Mouse (Mus musculus): ENCODE measurements around the gene Apoe. TPM values are rescaled to one million over a fixed set of nuclear protein-coding genes. Genes with fewer than 3 reads are reported as not detected.

Apoe gene
- 7,501 and 8,830 TPM in 2 replicates for polyA plus RNA-seq (2021; fragmentation: Nextera tagmentation)
- long read RNA-seq, experiment 1, transcript Apoe-210 (3 exons, 514 nt), result minor isoform, 28 of 8,507 reads
- long read RNA-seq, experiment 1, transcript Apoe-205 (3 exons, 1,221 nt), result minor isoform, 163 of 8,507 reads
- long read RNA-seq, experiment 1, transcript Apoe-206 (4 exons, 1,408 nt), result major isoform, 8,226 of 8,507 reads
- long read RNA-seq, experiment 1, partial matches to known transcripts, result 17 of 8,507 reads
- long read RNA-seq, experiment 1, other reads (novel, unspliced or antisense), result 68 of 8,507 reads
- long read RNA-seq, experiment 2, transcript Apoe-204 (5 exons, 817 nt), result minor isoform, 7 of 7,826 reads
- long read RNA-seq, experiment 2, transcript Apoe-205 (3 exons, 1,221 nt), result minor isoform, 293 of 7,826 reads
- long read RNA-seq, experiment 2, transcript Apoe-210 (3 exons, 514 nt), result minor isoform, 8 of 7,826 reads
- long read RNA-seq, experiment 2, transcript Apoe-206 (4 exons, 1,408 nt), result major isoform, 7,178 of 7,826 reads
- long read RNA-seq, experiment 2, partial matches to known transcripts, result 74 of 7,826 reads
- long read RNA-seq, experiment 2, other reads (novel, unspliced or antisense), result 264 of 7,826 reads

GRCm38 (mm10) chr7:19698907-19699826 is at the start of gene Apoe:
Gene Apoe, minus strand, starts transcription at chr7:19699188.

DNA sequence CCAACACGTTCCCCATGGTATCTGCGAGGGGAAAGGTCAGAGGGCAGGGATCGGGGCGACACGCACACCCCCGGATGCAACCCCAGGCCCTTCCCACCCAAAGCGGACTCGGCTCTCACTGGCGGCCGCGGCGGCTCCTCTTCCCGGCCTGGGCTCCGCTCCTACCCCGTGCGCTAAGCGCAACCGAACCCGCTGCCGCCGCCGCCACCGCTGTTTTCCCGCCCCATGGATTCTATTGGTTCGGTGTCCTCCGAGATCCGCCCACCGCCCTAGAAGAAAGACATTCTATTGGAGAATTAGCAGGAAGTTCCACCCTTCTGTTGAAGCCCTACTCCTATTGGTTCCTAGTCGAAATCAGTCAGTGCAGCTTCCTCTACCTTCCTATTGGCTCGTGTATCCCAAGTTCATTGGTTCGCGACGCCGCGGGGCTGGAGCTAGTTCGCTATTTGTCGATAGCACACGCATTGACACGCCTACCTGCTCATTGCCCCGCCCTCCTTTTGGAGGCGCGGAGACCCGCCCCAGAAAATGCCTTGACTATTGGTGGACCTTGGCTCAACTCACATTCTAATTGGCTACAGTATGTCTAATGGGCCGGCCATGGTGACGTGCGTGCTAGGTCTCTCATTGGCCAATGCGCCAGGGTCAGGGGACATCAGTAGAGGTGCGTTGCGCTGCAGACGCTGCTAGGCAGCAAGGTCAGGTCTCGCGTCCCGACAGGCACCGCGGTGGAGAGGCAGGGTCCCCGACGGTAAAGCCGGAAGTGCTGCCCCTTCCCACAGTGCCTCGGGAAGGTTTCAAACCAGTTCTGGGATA is 16.5 kb upstream of the Apoe start, which contains the start of gene Tomm40:
Gene Tomm40, minus strand, starts transcription at position 200 of the 816 bp plus-strand sequence.

DNA sequence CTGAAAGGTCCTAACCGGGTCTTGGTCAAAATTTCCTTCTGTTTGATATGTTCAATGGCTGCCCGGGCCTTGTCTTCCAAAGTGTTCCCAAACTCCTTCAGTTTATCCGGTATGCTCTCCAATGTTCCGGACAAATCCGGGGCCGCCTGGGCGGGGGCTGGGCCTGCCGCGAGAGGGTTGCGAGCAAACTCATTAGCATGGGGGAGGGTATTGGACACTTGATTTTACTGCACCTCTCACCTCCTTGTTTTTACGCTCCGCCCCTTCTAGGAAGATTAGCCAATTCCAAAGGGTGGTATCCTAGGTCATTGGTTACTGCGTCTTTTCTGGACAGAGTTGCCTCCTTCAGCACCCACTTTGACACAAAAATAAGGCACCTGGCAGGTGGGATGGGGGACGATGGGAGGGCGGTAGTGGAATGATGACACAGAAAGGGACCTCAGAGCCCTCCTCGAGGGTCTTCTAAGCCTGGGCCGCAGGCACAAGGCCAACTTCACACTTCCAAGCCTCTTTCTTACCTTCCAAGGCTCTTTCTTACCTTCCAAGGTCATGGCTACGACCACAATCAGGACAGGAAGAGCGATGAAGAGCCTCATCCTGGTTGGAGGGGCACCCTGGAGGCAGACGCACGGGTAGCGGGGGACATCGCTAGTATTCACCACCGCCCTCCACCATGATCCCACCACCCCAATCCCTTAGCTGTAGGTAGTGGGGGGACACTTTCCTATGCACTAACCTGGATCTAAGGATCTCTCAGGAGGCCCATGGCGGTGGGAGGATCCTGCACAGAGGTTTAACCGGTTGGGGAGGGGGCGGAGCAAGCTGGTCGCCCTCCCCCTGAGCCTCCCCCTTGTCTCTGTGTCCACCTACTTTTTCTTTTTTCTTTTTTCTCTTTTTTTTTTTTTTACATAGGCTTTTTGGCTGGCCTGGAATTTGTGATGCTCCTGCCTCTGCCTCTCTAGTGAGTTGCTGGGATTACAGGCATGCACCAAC is 6.8 kb downstream of the Apoe start, which contains the start of gene Apoc1:
Gene Apoc1, minus strand, starts transcription at position 788 of the 993 bp plus-strand sequence.

DNA sequence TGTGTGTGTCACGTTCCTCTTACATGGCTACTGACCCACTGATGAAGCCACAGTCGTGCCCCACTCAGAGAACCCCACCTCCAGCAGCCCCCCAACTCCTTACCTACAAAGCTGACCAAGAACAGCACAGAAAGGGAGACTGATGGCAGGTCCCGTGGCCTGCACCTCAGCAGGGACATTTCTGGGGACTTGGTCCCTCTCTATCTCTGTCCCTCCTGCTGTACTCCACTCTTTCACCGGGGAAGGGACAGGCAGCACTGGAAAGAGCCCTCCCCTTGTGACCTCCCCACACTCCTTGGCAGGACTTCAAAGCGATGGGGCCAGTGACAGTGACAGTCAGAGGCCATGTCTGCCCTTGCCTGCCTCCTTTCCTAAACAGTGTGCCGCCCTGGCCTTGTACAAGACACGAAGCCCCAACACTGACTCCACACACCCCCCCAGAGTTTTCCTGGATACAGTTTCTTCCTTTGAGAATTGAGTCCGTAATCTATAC is 17.7 kb downstream of the Apoe start, which contains the start of the genes Gm44805 and Apoc4:
Gene Gm44805, minus strand, starts transcription at position 222 of the 493 bp plus-strand sequence.
Gene Apoc4, minus strand, starts transcription at position 278 of the 493 bp plus-strand sequence.

GRCm38 (mm10) chr7:19677872-19678271 is 21.1 kb downstream of the Apoe start, which contains the start of gene Apoc2:
Gene Apoc2, minus strand, starts transcription at chr7:19677941.

DNA sequence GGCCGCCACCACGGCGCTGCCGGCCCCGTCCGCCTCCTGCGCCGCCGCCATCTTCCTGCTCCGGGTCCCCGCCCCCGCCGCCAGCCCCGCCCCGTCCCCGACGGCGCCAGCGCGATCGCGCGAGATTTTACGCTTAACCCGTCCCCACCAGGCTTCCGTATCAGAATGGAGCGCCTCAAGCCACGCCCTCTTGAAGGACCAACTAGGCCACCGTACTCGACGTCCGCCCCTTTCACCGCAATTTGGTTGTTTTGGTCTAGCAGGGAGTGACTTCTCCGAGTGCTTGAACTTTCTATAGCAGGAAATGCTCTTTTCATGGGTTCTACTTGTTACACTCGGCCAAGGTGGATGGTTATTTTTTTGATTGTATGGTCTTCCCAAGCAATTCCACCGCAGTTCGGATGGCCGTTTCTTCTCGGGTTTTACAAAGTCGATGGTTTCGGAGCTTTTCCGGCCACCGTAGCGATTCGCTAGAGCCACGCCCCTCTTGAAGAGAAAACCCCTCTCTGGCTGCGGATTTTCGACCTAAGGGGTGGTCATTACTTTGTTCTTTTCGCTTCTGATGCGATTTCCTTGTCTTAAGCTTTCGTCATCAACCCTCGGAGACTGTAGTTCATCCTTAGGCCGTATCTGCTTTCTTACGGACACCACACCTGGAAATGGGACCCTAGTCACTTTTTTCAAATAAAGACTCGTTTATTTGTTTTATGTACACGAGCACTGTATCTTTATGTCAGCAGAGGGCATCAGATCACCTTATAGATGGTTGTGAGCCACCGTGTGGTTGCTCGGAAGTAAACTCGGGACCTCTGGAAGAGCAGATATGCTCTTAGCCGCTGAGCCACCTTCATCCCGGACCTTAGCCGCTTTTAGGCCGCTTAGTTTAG is 33.8 kb downstream of the Apoe start, which contains the start of gene Clptm1:
Gene Clptm1, minus strand, starts transcription at position 79 of the 887 bp plus-strand sequence.

Other genes starting within 250 kb of the Apoe start
- gene Mark4, start 240.4 kb downstream of the Apoe start, polyA plus RNA-seq (2021; fragmentation: Nextera tagmentation), result 6.0 and 12.2 TPM in 2 replicates
- gene Exoc3l2, start 235.9 kb downstream of the Apoe start, polyA plus RNA-seq (2021; fragmentation: Nextera tagmentation), result 0.25 and 0.54 TPM in 2 replicates
- 3.6 and 3.8 TPM in 2 replicates for gene Bloc1s3, start 190.8 kb downstream of the Apoe start, polyA plus RNA-seq (2021; fragmentation: Nextera tagmentation)
- gene Trappc6a, start 190.8 kb downstream of the Apoe start, polyA plus RNA-seq (2021; fragmentation: Nextera tagmentation), result 37.7 and 37.9 TPM in 2 replicates
- gene Nkpd1, start 181.3 kb downstream of the Apoe start, polyA plus RNA-seq (2021; fragmentation: Nextera tagmentation), result 1.3 and 2.3 TPM in 2 replicates
- gene Ppp1r37, start 136.1 kb downstream of the Apoe start, polyA plus RNA-seq (2021; fragmentation: Nextera tagmentation), result 2.7 and 31.4 TPM in 2 replicates
- 3.1 and 3.6 TPM in 2 replicates for gene Zfp296, start 121.9 kb downstream of the Apoe start, polyA plus RNA-seq (2021; fragmentation: Nextera tagmentation)
- 140 and 141 TPM in 2 replicates for gene Gemin7, start 121.6 kb downstream of the Apoe start, polyA plus RNA-seq (2021; fragmentation: Nextera tagmentation)
- gene Clasrp, start 94.7 kb downstream of the Apoe start, polyA plus RNA-seq (2021; fragmentation: Nextera tagmentation), result 9.7 and 15.1 TPM in 2 replicates
- 5.7 and 8.2 TPM in 2 replicates for gene Relb, start 69.8 kb downstream of the Apoe start, polyA plus RNA-seq (2021; fragmentation: Nextera tagmentation)
- gene Clptm1, start 34.2 kb downstream of the Apoe start, polyA plus RNA-seq (2021; fragmentation: Nextera tagmentation), result 86.9 and 119 TPM in 2 replicates
- gene Apoc2, start 21.2 kb downstream of the Apoe start, polyA plus RNA-seq (2021; fragmentation: Nextera tagmentation), result not detected in 2 replicates
- gene Gm44805, start 17.8 kb downstream of the Apoe start, polyA plus RNA-seq (2021; fragmentation: Nextera tagmentation), result not detected in 2 replicates
- gene Apoc4, start 17.7 kb downstream of the Apoe start, polyA plus RNA-seq (2021; fragmentation: Nextera tagmentation), result not detected in 2 replicates
- 1.7 and 5.7 TPM in 2 replicates for gene Apoc1, start 6.5 kb downstream of the Apoe start, polyA plus RNA-seq (2021; fragmentation: Nextera tagmentation)
- gene Tomm40, start 16.2 kb upstream of the Apoe start, polyA plus RNA-seq (2021; fragmentation: Nextera tagmentation), result 148 and 163 TPM in 2 replicates
- 5.5 and 5.7 TPM in 2 replicates for gene Nectin2, start 51.3 kb upstream of the Apoe start, polyA plus RNA-seq (2021; fragmentation: Nextera tagmentation)
- 6.3 and 14.9 TPM in 2 replicates for gene Bcam, start 71.8 kb upstream of the Apoe start, polyA plus RNA-seq (2021; fragmentation: Nextera tagmentation)
- 0.18 TPM in 1 of 2 replicates, not detected in the other for gene Cblc, start 97.6 kb upstream of the Apoe start, polyA plus RNA-seq (2021; fragmentation: Nextera tagmentation)
- gene Bcl3, start 123.6 kb upstream of the Apoe start, polyA plus RNA-seq (2021; fragmentation: Nextera tagmentation), result 0.25 and 0.68 TPM in 2 replicates
- 3.5 and 4.1 TPM in 2 replicates for gene Gm19345, start 152.8 kb upstream of the Apoe start, polyA plus RNA-seq (2021; fragmentation: Nextera tagmentation)
- gene Ceacam16, start 162.1 kb upstream of the Apoe start, polyA plus RNA-seq (2021; fragmentation: Nextera tagmentation), result 0.09 TPM in 1 of 2 replicates, not detected in the other
- gene Ceacam19, start 188.8 kb upstream of the Apoe start, polyA plus RNA-seq (2021; fragmentation: Nextera tagmentation), result not detected in 2 replicates
- 1.2 and 1.4 TPM in 2 replicates for gene Pvr, start 222.0 kb upstream of the Apoe start, polyA plus RNA-seq (2021; fragmentation: Nextera tagmentation)